Mouse (Mus musculus) ES-Bruce4 (cell line): ENCODE data around the gene Olfr320.

ENCODE experiments used
- CTCF ChIP-seq: IDR thresholded peaks from one replicate; pipeline ENCODE4 v1.8.1; 2011; ENCODE audit warnings: low read depth, low read length
- EP300 ChIP-seq: IDR thresholded peaks from 2 replicates; pipeline ENCODE4 v1.6.1; 2011; ENCODE audit warnings: low read depth, low read length; ENCODE audit not compliant: insufficient read depth
- POLR2A ChIP-seq: IDR thresholded peaks from one replicate; pipeline ENCODE4 v1.8.1; 2011; ENCODE audit warnings: low read length; ENCODE audit not compliant: insufficient read depth

GRCm38 (mm10) chr11:58636376-58636977, 44.4 kb upstream of the Olfr320 start:
- peak; percentile 78 for TF ChIP-seq CTCF
- no peak for TF ChIP-seq POLR2A
- TF ChIP-seq EP300 = no peak
